Mouse (Mus musculus) inflammation-experienced regulatory T-cells, adult 6 months (primary cell): ENCODE data around the gene Cmah. TPM values are rescaled to one million over a fixed set of nuclear protein-coding genes. Genes with fewer than 3 reads are reported as not detected.

ENCODE experiments used
- ATAC-seq: one replicate; pipeline ENCODE4 v1.8.0; 2017
- polyA plus RNA-seq, 3 experiments: library from polyadenylated mRNA; unstranded; fragments of 100-300 nt; shearing (Covaris generic); gene quantifications; one replicate each; pipeline ENCODE4 v1.2.1; 2017

Gene Cmah
- polyA plus RNA-seq, 3 experiments from 2014 or later = 40.0 to 52.4 (median 42.9) TPM

DNA sequence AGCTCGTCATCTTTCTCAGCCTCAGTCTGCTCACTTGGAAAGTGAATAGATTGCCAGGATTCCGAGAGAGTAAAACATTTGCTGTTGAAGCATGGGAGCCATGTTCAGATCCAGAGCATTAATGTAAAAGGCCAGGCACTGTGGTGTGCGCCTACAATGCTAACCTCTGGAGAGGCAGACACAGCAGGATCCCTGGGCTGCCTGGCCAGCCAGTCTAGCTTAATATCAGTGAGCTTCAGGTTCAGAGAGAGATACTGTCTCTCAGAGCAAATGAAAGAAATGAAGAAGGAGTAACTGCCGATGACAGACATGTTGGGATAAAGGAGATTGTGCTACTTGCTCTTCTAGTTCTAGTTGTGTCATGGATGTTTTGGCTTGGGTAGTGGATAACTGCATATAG, 91.6 kb downstream of the Cmah start:
- ATAC-seq = no peak

DNA sequence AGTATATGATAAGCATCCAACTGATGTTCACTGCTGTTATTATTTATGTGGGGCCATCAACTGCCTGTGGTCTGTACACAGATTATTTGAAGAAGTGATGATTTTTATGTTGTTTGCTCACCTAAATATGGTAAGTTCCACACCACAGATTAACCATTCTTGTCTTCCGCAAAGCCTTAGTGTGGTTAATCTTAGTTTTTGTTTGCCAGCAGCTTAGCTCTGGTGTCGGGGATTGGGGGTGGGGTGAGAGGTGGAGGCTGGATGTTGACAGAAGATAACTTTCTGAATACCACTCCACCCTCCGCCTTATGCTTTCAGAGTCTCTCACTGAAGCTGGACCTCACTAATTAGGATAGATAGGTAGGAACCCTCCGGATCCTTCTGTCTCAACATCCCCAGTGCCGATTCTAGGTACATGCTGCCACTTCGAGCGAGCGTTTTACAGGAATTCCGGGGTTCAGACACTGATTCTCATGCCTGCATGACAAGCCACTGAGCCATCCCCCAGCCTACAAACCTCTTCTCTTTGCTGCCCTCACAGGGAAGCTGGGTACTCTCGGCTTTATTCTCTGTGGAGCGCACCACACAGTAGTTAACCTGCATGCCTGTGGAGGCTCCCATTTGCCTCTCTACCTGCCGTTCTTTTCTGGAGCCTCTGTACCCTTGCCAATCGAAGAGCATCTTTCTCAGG, 92.5 kb downstream of the Cmah start:
- ATAC-seq = no peak

DNA sequence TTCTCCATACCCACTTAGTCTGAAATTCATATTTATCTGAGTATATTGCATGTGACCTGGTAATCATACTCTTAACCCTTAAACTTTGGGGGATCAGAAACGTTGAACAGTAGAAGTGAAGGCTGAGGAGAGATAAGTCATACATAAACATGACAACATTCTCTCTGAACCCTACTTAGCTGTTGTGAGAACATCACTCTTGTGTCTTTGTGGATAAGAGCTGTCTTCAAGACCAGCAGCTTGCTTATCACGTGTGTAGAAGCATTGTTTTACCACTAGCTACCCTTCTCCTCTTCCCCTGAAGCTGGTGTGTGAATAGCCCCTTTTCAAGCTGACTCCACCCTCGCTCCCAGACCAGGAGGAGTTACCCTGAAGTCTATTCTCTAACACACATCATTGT, 94.8 kb downstream of the Cmah start:
- no peak for ATAC-seq

DNA sequence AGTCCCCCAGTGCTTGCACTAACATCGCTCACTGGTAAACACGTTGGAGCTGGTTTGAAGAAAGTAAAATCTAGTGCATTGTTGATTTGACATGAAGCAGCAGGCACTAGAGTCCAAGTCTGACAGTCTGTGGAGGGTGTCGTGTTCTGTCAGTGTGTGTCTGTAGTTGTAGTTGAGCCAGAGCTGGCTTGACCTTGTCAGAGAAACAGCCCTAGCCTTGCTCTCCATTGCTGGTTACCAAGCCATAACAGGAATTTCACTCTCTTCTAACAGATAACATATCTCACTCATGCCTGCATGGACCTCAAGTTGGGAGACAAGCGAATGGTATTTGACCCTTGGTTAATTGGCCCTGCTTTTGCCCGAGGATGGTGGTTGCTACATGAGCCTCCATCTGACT, 103.0 kb downstream of the Cmah start:
- no peak for ATAC-seq

DNA sequence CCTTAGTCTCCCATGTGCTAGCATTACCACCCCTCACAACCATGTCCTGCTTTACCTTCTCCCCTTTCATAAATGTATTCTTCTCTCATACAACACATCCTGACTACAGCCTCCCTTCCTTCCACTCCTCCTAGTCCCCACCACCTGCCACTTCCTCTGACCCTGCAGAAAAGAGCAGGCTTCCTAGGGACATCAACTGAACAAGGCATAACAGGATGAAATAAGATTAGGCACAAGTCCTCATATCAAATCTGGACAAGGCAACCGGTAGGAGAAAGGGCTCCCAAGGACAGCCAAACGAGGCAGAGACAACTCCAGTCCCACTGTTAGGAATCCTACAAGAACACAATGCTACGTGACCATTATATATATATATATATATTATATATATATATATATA, 104.4 kb downstream of the Cmah start:
- ATAC-seq = no peak

DNA sequence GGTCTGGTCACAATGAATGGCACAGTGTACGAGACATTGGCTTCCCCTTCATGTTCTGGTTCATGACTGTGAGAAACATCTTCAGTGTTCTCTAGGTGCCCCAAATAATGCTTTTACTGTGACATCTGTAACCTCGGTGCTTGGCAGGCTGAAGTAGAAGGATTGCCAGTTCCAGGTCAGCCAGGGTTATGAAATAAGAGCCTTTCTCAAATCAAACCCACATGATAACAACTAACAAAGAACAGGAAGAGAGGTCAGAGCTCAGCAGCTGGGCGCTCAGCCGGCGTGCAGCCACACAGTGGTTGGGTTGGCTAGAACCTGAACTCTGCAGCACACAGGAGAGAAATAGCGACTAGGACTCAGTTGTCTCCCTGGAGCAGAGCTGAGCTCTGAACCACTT, 115.1 kb downstream of the Cmah start:
- ATAC-seq = no peak

DNA sequence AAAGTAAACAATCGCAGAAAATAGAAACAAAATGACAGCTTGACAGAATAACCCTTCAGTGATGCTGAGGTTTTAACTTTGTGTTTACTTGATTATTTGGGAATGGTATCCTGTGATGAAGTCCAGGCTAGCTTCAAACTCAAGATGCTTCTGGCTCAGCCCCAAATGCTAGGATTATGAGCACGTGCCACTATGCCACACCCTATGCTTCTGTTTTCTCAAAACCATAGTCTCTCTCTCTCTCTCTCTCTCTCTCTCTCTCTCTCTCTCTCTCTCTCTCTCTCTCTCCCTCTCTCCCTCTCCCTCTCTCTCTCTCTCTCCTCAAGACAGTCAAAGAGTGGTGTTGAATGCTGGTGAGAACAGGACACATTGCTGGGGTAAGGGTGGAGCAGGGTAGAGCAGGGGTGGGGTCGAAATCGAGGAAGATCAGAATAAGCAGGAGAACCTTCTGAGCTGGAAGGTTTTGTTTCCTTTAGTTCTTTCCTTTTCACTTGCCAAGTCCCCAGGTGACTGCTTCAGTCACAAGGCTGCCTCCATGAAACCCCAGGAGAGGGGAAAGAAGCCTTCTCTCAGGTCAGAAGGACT, 116.7 kb downstream of the Cmah start:
- no peak for ATAC-seq

DNA sequence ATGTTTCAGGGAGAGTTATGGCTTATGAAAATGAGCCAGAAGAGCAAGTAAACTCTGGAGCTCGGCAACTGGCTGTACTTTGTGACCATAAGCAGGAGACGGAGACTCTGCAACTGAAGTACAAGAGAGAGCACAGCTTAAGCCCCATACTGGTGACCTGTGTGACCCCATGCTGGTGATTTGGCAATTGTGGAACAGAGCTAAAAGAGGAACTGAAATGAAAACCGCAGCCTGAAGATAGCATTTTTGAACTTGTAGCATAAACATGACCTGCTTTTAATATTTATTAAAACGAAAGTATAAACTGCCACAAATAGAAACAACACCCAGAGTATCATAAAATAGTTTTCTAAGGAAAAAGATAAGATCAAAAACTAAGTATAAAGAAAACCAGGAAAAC, 117.5 kb downstream of the Cmah start:
- ATAC-seq = no peak

DNA sequence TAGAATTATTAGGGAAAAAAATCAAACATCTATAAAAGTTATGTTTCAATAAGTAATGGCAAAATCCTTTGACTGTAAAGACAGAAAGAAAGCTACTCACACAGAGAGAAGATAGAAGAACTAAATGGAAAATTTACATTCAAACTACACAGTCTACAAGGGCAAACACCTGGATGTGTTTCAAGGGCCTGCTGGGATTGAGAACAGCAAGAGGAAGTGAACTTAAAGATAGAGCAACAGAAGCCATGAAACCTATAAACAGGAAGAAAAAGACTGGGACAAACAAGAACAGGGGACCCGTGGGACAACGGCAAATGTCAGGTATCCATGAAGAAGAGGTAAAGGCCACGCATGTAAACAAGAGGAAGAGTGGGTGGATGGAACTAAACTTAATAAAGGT, 118.0 kb downstream of the Cmah start:
- ATAC-seq = no peak

DNA sequence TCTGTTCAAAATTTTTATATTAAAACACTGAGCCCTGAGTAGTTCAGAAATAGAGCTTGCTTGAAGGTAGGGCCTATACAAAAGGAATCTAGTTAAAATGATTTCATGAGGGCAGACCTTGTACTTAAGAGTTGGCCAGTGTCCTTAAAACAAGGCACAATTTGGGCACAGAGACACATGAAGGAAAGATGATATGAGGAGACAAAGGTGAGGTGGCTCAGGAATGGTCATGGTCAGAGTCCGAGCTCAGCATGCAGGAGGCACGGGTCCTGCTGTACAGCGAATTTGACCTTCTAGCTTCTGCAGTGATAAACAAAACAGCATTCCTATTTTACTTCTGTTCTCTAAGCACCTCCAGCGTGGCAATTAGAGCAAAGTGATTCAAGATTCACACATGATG, 118.9 kb downstream of the Cmah start:
- ATAC-seq = no peak

DNA sequence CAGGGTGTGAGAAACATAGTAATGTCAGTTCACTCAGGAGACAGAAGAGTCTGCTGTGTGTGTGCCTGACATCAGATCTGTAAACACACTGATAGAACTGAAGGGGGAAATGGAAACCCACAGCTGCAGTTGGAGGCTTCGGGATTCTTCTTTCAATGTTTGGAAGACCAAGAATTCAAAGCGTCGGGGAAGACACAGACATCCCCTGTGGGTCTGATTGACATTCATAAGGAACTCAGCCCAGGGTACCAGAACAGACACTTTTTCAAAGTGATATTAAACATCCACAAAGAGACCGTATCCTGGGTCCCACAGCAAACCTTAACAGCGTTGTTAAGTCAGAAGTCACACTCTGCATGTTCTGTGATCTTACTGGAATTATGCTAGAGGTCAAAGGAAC, 119.8 kb downstream of the Cmah start:
- ATAC-seq = no peak

DNA sequence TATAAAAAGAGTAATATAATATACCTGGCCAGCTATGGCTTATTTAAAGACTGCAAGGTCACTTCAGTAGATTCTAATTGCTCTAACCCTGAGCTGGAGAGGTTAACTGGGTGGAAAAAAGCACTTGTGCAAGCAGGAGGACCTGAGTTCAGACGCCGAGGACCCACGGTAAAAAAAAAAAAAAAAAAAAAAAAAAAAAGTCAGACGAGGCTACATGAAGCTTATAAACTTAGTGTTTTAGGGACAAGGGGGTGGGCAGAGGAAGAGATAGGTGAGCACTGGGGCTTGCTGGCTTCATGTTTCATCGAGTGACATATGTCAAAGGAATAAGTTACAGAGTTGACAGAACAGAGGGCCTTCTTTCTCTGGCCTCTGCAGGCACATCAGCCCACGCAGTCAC, 121.4 kb downstream of the Cmah start:
- no peak for ATAC-seq

DNA sequence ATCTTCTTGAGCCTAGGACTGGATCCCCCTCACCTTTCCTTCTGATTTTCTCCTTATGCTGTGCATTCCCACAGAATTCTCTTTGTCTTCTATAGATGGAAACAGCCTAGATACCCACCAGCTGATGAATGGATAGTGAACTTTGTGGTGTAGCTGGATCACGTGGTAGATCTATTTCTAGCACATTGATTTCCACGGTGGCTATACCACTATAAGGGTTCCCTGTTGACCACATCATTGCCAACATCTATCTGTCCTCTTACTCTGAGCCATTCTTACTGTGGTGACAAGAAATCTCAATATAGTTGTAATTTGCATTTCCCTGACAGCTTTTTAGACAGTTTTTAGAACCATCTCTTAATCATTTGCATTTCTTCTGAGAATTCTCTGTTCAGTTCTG, 124.3 kb downstream of the Cmah start:
- no peak for ATAC-seq

DNA sequence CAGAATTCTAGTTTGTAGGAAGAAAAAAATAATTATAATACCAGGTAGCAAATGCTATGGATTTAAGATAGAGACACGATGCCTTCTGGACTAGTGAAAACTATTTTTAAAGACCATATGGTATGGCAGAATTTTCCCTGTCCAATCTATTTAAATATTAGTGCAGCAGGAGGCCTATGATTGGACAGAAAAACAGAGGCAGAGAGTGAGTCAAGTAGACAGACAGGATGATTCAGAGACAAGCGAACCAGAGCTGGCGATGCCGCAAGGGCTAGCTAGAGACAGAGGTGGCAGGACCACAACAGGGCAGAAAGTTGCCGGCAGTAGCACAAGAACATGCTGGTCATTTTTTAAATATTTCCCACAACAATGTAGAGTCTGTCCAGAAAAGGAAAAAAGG, 126.5 kb downstream of the Cmah start:
- ATAC-seq = no peak

DNA sequence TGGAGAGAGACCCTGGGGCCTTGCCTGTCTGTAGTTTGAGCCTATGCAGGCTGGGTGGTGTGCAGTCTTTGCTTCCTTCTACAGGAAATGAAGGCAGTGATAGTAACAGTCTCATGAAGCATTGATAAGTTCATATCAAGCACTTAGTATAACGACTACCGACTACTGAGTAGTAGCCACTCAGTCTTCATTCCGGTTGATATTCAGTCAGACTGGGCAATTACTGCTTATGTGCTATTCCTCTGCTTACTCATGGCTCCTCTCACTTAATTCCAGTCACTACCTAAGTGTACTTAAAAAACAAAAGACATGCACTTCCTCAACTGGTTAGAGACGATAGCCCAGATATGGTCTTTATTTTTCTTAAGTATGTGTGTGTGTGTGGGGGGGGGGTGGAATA, 129.2 kb downstream of the Cmah start:
- no peak for ATAC-seq

DNA sequence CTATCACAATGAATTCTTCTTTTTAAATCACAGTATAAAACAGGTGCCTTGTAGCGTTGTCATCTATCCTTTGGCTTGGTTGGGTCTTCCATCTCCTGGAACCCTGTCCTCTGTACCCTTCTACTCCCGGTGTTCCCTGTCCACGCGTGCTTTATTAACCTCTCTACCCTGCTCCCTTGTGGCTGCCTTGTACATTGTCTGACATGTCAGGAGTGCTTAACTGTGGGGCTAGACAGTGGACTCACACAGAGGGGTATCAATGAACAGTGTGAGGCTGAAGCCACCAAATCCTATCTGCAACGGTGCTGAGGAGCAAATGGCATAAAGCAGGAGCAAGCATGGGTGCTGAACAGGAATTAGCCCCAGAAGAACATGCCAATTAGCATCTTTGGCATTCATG, 133.3 kb downstream of the Cmah start:
- no peak for ATAC-seq

DNA sequence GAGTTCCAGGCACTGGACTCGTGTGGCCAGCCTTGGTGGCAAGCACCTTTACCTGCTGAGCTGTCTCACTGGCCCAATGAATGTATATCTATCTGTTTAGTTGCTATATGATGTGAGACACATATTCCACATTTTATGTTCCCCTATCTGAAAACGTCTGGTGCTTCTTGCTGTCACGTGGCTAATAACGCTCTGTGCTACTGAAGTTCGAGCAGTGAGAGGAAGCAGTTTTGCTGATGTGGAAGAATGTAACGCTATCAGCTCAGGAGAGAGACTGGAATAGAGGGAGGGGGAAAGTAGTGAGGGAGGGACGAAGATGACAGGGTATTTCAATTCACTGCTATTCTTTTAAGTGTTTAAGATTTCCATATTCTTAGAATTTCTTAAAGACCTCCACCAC, 136.6 kb downstream of the Cmah start:
- ATAC-seq = no peak

DNA sequence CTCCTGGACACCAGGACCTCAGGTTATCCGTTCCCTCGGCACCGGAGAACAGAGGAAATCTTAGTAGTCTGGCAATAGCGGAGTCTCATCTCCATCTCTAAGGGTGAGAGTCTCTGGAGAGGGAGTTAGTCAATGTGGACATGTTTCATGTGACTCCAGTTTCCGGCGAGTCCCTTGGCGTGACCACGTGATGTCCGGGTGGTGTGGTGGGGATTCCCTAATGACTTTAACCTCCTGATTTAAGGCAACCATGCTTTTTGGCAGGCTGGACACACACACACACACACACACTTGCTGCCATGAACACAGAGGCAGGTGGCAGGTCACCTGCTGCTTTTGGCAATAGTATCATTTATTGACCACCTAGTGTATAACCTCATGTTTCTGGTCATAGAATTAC, 138.8 kb downstream of the Cmah start:
- ATAC-seq = no peak

DNA sequence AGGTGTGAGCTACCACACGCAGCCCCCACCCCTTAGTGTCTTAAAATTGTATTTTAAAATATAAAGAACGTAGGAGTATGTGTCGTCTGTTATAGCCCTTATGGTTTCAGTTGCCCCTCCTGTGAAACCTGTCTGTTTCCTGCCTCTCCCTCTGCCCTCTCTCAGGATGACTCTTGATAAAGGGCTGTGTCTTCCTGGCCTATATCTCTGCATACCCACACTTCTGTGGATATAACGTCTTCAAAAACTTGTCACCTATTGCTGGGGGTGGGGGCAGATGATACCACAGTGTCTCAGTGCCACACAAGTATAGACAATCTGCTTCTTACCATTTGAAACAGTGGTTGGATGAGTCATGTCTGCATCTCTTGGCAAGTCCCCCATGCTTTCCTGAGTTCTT, 140.6 kb downstream of the Cmah start:
- peak; percentile 68 for ATAC-seq

DNA sequence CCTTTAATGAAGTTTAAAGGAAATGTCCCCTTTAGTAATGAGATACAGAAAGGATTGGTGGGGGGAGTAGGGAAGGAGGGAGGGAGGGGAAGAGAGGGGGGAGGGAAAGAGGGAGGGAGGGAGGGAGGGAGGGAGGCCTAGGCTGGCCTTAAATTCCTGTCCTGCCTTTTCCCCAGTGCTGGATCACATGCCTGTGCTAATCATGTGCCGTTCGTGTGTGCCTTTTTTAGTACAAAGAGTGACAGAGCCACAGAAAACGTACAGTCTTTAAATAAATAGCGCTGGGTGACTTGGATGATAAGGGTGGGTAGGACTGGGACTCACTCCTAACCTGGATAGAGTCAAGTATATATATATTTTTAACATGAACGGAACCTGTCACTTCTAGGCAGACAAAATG, 150.4 kb downstream of the Cmah start:
- ATAC-seq = no peak

DNA sequence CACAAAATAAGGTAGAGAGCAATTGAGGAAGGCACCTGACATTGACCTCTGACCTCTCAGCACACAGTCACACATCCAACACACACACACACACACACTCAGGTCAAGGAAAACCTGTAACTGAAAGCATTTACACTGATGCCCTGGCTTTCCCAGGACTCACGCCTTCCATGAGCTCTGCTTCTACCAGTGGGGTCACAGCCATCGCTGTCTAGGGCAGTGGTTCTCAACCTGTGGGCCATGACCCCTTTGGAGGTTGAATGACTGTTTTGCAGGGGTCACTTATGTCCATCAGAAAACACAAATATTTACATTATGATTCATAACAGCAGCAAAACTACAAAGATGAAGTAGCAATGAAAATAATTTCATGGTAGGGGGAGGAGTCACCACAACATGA, 152.3 kb downstream of the Cmah start:
- ATAC-seq = no peak

DNA sequence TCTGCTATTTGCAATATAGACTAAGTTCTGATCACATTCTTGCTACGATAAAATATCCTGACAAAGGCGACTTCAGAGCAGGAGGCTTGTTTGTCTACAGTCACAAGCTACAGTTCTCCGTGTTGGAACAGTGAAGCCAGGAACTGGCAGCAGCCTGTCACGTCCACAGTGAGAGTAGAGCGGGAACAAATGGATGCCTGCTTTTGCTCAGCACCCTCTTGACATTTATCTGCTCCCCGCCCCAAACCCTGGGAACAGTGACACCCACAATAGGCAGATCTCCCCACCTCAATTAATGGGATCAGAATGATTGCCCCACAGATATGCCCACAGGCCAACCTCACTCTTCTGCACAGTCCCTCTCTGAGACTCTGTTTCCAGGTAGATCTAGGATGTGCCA, 153.6 kb downstream of the Cmah start:
- no peak for ATAC-seq

DNA sequence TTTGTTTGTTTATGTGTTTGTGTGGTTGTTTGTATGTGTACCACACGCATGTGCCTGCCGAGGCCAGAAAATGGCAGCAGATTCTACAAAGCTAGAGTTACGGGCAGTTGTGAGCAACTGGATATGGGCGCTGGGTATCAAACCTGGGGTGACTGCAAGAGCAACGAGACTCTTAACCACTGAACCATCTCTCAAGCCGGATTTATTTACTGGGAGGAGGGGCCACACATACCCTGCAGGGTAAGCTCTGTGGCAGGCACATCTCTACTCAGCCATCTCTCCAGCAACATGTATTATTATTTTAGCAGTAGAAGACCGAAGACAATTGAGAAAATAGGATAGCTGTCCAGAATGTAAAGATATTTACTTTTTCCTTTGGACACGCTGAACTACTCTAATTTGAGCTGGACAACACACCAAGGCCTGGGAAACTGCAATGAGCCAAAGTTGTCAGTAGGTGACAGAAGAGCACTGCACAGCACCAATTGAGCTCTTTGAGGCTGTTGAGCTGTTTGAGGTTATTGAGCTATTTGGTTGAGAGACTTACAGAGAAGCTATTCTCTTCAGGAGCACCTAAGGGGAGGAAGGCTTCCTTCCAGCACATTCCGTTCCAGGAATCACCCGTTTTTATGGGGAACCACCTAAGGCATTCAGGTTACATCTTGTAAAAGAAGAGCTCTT, 154.6 kb downstream of the Cmah start:
- peak; percentile 78 for ATAC-seq

DNA sequence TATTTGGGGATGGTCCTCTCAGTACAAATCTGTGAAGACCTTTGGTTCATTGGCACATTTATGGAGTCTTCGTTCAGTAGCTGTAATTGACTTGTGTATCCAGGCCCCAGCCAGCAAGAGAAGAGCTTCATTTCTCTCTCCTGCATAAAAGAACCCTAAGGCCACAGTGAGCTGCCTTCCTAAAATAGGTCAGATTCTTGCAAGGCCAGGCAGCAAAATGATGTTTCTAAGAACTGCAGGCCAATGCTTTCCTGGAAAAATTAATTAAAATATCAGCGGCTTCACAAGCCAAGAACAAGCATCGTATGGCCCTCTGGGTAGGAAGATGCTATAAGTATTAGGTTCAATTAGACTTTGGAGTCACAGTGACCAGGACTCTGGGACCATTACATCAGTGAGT, 156.5 kb downstream of the Cmah start:
- no peak for ATAC-seq

DNA sequence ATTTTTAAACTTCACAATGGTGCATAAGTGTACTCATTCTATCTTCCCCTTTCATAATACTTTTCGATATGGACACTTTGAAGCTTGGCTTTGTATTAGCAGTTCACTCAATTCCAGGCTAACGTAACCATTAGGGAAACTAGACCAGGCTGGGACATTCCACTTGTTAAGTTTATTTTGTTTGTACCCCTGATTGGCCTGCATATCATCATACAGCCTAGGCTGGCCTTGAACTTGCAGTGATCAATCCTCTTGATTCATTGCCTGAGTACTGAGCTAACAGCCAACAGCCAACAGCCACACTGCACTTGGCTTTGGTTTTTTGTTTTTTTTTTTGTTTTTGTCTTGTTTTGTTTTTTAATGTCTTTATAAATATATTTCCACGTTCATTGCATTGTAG, 157.6 kb downstream of the Cmah start:
- no peak for ATAC-seq
